Mouse (Mus musculus): ENCODE measurements around the gene Fth1.

The Fth1 gene

GRCm38 (mm10) chr19:9992011-9992958, 11.9 kb downstream of the Fth1 start:
- no peak for DNase-seq

GRCm38 (mm10) chr19:9993036-9993656, 12.7 kb downstream of the Fth1 start:
- DNase-seq: peak; percentile 57 to 79

- DNase-seq: no peak
These were observed 17.0 kb downstream of the Fth1 start for GRCm38 (mm10) chr19:9997204-9998062.

GRCm38 (mm10) chr19:9998063-9998416, 17.6 kb downstream of the Fth1 start:
- DNase-seq: no peak

- DNase-seq: no peak
These were observed 18.5 kb downstream of the Fth1 start for GRCm38 (mm10) chr19:9998736-9999486.

- DNase-seq: no peak
These were observed 19.9 kb downstream of the Fth1 start for GRCm38 (mm10) chr19:10000330-10000729.

- DNase-seq: no peak
These were observed 21.0 kb downstream of the Fth1 start, which contains the start of the genes Best1 and Rab3il1 for GRCm38 (mm10) chr19:10001206-10001969. Gene Best1 (minus strand): TSS chr19:10001633. Gene Rab3il1 (plus strand): TSS chr19:10001669.

- no peak for DNase-seq
These were observed 23.3 kb downstream of the Fth1 start for GRCm38 (mm10) chr19:10003696-10004095.

- no peak for DNase-seq
These were observed 31.0 kb downstream of the Fth1 start for GRCm38 (mm10) chr19:10011408-10011807.

GRCm38 (mm10) chr19:10012827-10013278, 32.5 kb downstream of the Fth1 start:
- DNase-seq: no peak

GRCm38 (mm10) chr19:10013348-10013747, 33.0 kb downstream of the Fth1 start:
- no peak for DNase-seq

GRCm38 (mm10) chr19:10013913-10014312, 33.5 kb downstream of the Fth1 start:
- DNase-seq: no peak

- DNase-seq: no peak
These were observed 34.4 kb downstream of the Fth1 start for GRCm38 (mm10) chr19:10014824-10015223.

GRCm38 (mm10) chr19:10015442-10015841, 35.0 kb downstream of the Fth1 start:
- no peak for DNase-seq

- DNase-seq: no peak
These were observed 35.8 kb downstream of the Fth1 start for GRCm38 (mm10) chr19:10016151-10016550.

- peak; percentile 73 to 77 for DNase-seq
These were observed 37.5 kb downstream of the Fth1 start for GRCm38 (mm10) chr19:10017637-10018526.

- DNase-seq: no peak
These were observed 38.1 kb downstream of the Fth1 start for GRCm38 (mm10) chr19:10018527-10018818.

- DNase-seq: no peak
These were observed 38.9 kb downstream of the Fth1 start for GRCm38 (mm10) chr19:10019214-10019760.

- DNase-seq: no peak
These were observed 41.6 kb downstream of the Fth1 start for GRCm38 (mm10) chr19:10021981-10022380.

Measured in spleen, adult 18-20 months (tissue).